Mouse (Mus musculus): Measurements from ENCODE around the gene Smpd2. TPM values are rescaled to one million over a fixed set of nuclear protein-coding genes. Genes with fewer than 3 reads are reported as not detected.

Smpd2 gene
- polyA plus RNA-seq, 1 experiment from 2014 or later: 42.7 TPM

DNA sequence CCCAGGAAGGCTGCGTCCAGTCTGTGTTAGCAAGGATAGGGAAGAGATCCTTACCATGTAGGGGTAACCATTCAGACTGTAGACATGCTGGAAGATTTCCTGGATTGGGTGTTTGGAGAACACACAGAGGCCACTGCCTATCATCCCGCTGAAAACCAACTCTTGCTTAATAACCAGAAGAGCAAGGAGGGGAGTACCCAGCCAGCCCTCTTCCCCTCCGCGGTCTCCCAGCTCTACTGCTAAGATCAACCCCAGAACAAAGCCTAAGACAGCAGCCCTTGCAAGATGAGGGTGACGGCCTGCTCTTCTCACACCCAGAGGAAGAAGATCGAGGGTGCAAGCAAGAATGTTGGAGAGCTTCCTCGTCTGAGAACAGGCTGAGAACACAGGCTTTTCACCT, 1.3 kb downstream of the Smpd2 start:
- Histone ChIP-seq H3K9me3 (replicated peaks) (no peaks in the 10 kb centered on the region), H3K27me3 (replicated peaks) (no peaks in the 10 kb centered on the region), H3K36me3 (peaks cover 48% of the 10 kb centered on the region), H3K4me3 (peak overlapping the region; percentile 73), H3K4me2 (peak overlapping the region; percentile 95), H3K9ac (peak overlapping the region; percentile 88), H3K4me1 (replicated peaks) (peaks cover 24% of the 10 kb centered on the region), H3K27ac (ENCODE audit: poor library complexity, severe bottlenecking) (no peak overlapping the region)
- no peak for ATAC-seq (ENCODE audit: insufficient number of reproducible peaks, low FRiP score)
- 46% methylated on average over 7 of the region's 7 CpGs for WGBS

DNA sequence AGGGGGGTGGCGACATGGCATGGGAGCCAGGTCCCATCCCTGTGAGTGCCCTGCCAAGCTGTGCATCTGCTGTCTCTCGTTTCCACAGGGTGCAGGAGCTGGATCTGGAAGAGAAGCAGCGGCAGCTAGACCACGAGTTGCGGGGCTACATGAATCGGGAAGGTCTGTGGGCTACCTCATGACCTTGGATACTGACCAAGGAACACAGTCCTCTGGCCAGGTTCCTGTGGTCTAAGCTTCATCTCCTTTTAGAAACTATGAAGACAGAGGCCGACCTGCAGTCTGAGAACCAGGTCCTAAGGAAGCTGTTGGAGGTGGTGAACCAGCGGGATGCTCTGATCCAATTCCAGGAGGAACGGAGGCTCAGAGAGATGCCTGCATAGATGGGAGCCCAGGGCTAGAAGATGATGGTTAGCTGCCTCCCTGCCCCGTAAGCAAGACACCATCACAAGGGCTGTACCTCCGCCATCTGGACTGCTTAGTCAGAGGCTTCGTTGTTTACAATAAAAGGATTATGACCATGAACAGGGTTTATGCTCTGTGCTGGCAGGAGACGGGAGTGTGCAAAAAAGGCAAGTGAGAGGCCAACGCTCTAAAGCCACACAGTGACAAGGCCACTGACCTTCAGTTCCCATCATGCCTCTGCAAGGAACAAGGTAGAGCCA, 3.5 kb downstream of the Smpd2 start:
- Histone ChIP-seq H3K27ac (ENCODE audit: poor library complexity, severe bottlenecking) (no peak overlapping the region), H3K27me3 (replicated peaks) (no peaks in the 10 kb centered on the region), H3K36me3 (peaks cover 70% of the 10 kb centered on the region), H3K4me2 (no peak overlapping the region), H3K9me3 (replicated peaks) (no peaks in the 10 kb centered on the region), H3K4me3 (no peak overlapping the region), H3K4me1 (replicated peaks) (peaks cover 27% of the 10 kb centered on the region), H3K9ac (no peak overlapping the region)
- no peak for ATAC-seq (ENCODE audit: insufficient number of reproducible peaks, low FRiP score)
- WGBS: 87% methylated on average over 14 of the region's 14 CpGs

DNA sequence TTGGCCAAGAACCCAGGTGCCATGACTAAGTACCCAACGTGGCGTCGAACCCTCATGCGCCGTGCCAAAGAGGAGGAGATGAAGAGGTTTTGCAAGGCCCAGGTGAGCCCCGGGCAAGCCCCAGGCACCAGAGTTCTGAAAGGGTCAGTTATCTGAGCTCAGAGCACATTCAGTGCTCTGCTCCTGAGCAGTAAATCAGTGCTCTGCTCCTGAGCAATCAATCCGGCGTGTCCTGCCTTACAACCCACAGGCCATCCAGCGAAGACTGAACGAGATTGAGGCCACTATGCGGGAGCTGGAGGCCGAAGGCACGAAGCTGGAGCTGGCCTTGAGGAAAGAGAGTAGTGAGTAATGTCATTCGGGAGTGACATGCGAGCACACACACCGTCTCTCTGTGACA, 4.4 kb downstream of the Smpd2 start:
- H3K36me3 ChIP-seq: peaks cover 77% of the 10 kb centered on the region
- no peaks in the 10 kb centered on the region for H3K27me3 ChIP-seq (replicated peaks)
- H3K9me3 ChIP-seq (replicated peaks): no peaks in the 10 kb centered on the region
- 89% methylated on average over 16 of the region's 16 CpGs for WGBS
- H3K4me3 ChIP-seq: no peak overlapping the region
- peaks cover 36% of the 10 kb centered on the region for H3K4me1 ChIP-seq (replicated peaks)
- H3K27ac ChIP-seq (ENCODE audit: poor library complexity, severe bottlenecking): no peak overlapping the region
- H3K9ac ChIP-seq: no peak overlapping the region
- H3K4me2 ChIP-seq: no peak overlapping the region
- ATAC-seq (ENCODE audit: insufficient number of reproducible peaks, low FRiP score): no peak

DNA sequence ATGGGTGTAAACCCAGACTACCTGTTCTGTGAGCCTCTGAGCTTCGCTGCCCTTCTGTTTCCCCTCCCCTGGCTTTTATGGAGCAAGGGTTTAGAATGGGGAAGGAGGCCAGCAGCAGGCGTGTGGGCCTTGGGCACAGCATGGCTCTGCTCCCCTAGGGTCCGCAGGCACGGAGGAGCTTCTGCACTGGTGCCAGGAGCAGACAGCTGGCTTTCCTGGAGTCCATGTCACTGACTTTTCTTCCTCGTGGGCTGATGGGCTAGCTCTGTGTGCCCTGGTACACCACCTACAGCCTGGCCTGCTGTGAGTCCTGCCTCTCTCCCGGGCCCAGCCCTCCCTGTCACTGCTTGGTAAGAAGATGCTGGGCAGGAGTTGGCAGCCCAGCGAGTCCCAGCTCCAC, 7.7 kb downstream of the Smpd2 start:
- Histone ChIP-seq H3K4me2 (no peak overlapping the region), H3K9ac (no peak overlapping the region), H3K27me3 (replicated peaks) (no peaks in the 10 kb centered on the region), H3K36me3 (peaks cover 91% of the 10 kb centered on the region), H3K27ac (ENCODE audit: poor library complexity, severe bottlenecking) (no peak overlapping the region), H3K9me3 (replicated peaks) (no peaks in the 10 kb centered on the region), H3K4me1 (replicated peaks) (peaks cover 37% of the 10 kb centered on the region), H3K4me3 (no peak overlapping the region)
- no peak for ATAC-seq (ENCODE audit: insufficient number of reproducible peaks, low FRiP score)
- 87% methylated on average over 7 of the region's 7 CpGs for WGBS

DNA sequence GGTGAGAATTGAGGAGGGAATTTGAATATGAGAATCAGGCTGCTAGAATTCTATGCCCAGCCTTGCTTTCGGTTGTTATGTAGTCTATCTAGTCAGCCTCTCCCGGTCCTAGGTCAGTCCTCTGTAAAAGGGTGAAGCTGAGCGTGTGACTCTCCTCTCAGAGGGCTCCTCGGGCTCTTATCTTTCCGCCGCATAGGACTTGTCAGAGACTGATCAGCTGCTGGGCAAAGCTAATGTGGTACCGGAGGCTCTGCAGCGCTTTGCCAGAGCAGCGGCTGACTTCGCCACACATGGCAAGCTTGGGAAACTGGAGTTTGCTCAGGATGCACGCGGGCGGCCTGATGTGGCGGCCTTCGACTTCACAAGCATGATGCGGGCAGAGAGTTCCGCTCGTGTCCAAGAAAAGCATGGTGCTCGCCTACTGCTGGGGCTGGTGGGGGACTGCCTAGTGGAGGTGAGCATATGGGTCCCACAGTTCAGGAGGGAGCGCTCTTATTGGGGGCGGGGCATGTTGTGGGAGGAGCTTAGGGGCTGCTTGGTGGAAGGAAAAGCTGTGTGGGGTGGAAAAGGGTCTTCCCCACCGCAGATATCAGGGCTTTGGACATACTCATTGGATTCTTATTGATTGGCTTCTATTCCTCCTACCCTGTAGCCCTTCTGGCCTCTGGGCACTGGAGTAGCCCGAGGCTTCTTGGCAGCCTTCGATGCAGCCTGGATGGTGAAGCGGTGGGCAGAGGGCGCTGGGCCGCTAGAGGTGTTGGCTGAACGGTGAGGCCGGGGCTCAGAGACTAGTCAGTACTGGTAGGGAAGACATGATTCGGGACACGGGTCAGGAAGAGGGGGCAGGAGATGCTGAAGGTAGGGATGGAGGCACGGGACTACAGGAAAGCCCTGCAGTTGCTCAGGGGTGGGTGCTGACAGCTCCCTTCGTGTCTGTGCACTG, 9.0 kb downstream of the Smpd2 start:
- H3K4me3 ChIP-seq: no peak overlapping the region

DNA sequence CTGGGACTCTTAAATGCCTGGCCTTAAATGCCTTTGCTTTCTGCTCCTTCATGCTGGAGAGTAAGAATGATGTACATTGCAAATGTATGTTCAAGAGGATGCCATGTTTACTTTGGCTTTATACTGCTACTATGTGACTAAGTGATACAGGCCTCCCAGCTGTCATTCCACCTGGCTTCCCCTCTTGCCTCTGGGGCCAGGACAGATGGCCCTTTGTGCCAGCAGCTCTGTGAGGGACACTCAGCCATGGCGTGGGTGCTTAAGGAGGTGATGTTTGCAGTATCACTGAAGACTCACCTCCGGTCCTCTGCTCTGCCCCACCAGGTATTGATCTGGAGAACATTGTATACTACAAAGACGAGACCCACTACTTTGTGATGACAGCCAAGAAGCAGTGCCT, 10.2 kb downstream of the Smpd2 start:
- whole genome bisulfite sequencing: 75% methylated on average over 3 of the region's 3 CpGs
- Histone ChIP-seq H3K9ac (no peak overlapping the region), H3K4me3 (no peak overlapping the region), H3K4me1 (replicated peaks) (peaks cover 52% of the 10 kb centered on the region), H3K4me2 (no peak overlapping the region), H3K27me3 (replicated peaks) (no peaks in the 10 kb centered on the region), H3K9me3 (replicated peaks) (no peaks in the 10 kb centered on the region), H3K27ac (ENCODE audit: poor library complexity, severe bottlenecking) (no peak overlapping the region), H3K36me3 (peaks cover 66% of the 10 kb centered on the region)
- no peak for ATAC-seq (ENCODE audit: insufficient number of reproducible peaks, low FRiP score)

More for the DNA sequence above, 9.0 kb downstream of the Smpd2 start:
- no peak for ATAC-seq (ENCODE audit: insufficient number of reproducible peaks, low FRiP score)
- Histone ChIP-seq H3K36me3 (peaks cover 79% of the 10 kb centered on the region), H3K4me2 (peak overlapping the region; percentile 13), H3K27ac (ENCODE audit: poor library complexity, severe bottlenecking) (no peak overlapping the region), H3K4me1 (replicated peaks) (peaks cover 42% of the 10 kb centered on the region), H3K9ac (peak overlapping the region; percentile 19; the same call in 1 of the 2 replicates), H3K9me3 (replicated peaks) (no peaks in the 10 kb centered on the region), H3K27me3 (replicated peaks) (no peaks in the 10 kb centered on the region)
- 43% methylated on average over 33 of the region's 33 CpGs for WGBS

DNA sequence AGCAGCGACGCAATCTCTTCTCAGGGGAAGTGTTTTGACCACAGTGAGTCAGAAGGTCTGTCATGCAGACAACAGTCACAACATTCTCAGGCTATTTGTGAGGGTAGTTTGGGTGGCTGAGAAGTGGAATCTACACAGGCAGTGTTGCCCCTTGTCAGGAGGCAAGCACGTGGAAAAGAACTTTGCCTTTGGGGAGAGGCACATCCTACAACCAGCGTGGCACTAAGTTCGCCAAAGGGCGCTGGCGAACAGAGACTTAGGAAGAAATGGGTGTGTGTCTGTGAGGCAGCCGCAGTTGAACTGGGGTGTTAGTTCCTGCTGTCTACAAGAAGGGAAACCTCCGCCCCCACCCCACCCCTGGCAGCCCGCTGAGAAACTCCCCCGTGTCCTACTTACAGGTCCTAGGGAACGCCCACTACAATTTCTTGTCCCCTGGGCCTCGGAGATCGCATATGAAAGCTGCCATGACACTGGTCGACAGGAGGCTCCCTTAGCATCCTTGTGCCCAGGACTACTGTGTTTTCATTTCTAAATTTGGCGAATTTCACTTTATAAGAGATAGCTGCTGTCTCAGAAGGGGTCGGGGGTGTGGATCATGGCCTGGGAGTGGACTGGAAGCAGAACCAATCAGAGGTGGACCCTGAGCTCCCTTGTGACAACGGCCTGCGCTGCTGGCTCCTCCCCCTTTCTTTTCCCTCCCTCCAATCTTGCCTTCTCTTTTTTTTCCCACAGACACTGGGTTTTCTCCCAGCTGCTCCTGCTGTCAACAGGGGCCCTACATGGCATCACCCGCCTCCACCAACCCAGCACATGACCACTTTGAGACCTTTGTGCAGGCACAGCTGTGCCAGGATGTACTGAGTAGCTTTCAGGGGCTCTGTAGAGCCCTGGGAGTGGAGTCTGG, 12.6 kb downstream of the Smpd2 start:
- 3% methylated on average over 20 of the region's 20 CpGs for WGBS
- Histone ChIP-seq H3K9me3 (replicated peaks) (no peaks in the 10 kb centered on the region), H3K4me3 (peak overlapping the region; percentile 73), H3K36me3 (peaks cover 42% of the 10 kb centered on the region), H3K4me2 (peak overlapping the region; percentile 95), H3K27me3 (replicated peaks) (no peaks in the 10 kb centered on the region), H3K27ac (ENCODE audit: poor library complexity, severe bottlenecking) (peak overlapping the region; percentile 90), H3K4me1 (replicated peaks) (peaks cover 76% of the 10 kb centered on the region), H3K9ac (peak overlapping the region; percentile 79)
- ATAC-seq (ENCODE audit: insufficient number of reproducible peaks, low FRiP score): peak; percentile 66

DNA sequence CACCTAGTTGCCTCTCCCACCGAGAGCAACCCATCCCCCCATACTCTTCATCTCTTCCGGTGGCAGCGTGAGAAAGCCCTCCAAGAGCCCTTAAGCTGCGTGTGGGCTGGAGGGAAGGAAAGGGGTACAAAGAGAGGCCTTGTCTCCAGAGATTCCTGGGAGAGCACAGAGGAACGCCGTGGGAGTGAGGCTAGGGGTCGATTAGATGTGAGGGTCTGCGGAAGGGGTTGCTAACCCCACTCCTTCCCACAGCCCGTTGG, 13.2 kb downstream of the Smpd2 start:
- 0% methylated on average over 9 of the region's 9 CpGs for WGBS
- peaks cover 80% of the 10 kb centered on the region for H3K4me1 ChIP-seq (replicated peaks)
- peak overlapping the region; percentile 90 for H3K27ac ChIP-seq (ENCODE audit: poor library complexity, severe bottlenecking)
- H3K4me2 ChIP-seq: peak overlapping the region; percentile 95
- peak overlapping the region; percentile 73 for H3K4me3 ChIP-seq
- no peaks in the 10 kb centered on the region for H3K9me3 ChIP-seq (replicated peaks)
- H3K36me3 ChIP-seq: peaks cover 36% of the 10 kb centered on the region
- no peaks in the 10 kb centered on the region for H3K27me3 ChIP-seq (replicated peaks)
- peak overlapping the region; percentile 79 for H3K9ac ChIP-seq
- no peak for ATAC-seq (ENCODE audit: insufficient number of reproducible peaks, low FRiP score)

DNA sequence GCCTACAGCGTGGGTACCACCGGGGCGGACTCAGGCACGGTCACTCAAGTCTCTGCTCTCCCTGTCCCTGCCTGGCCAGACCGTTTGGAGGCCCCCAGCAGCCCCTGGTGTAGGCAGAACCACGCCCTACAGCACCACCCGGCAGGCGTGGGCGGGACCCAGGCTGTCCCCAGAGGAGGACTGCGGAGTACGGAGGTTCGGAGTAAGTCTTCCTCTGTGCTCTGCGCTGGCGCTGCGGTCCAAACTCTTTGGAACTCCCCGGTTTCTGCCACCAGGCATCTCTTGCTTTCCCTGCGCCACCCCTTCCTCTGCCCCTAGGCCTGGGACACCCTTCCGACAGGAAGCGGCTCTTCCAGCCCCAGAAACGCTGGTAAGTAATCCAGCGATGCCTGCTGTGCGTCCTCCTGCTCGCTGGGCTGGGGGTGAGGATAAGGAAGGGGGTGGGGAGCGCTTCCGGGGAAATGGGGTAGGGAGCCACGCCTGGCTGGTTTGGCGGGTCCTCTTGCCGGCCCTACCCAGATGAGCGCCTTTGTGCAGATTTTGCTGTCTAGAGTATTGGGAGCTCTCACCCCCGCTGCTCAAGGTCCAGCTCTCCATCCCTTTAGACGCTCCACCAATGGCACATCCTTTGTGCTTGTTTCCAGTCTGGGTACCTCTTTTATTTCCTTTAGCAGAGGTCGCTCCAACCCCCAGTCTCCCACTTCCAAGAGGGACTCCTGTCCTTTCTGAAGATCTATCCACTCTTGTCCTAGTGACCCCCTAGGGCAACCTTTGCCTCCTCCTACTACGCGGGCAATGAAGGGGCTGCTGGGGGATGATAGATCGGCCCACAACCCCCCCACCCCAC, 13.8 kb downstream of the Smpd2 start, which contains the start of gene Mical1:
Gene Mical1 (plus strand): TSS at position 144 of the 847 bp plus-strand sequence.
- Histone ChIP-seq H3K9ac (peak within 1 kb of the TSS; percentile 79), H3K27me3 (replicated peaks) (no peaks in the 10 kb centered on the region), H3K36me3 (peaks cover 31% of the 10 kb centered on the region), H3K4me3 (peak within 1 kb of the TSS; percentile 73), H3K27ac (ENCODE audit: poor library complexity, severe bottlenecking) (peak within 1 kb of the TSS; percentile 91), H3K4me2 (peak within 1 kb of the TSS; percentile 95), H3K4me1 (replicated peaks) (peaks cover 75% of the 10 kb centered on the region), H3K9me3 (replicated peaks) (no peaks in the 10 kb centered on the region)
- under 1% methylated on average over 35 of the region's 35 CpGs for WGBS
- ATAC-seq (ENCODE audit: insufficient number of reproducible peaks, low FRiP score): peak; percentile 82

DNA sequence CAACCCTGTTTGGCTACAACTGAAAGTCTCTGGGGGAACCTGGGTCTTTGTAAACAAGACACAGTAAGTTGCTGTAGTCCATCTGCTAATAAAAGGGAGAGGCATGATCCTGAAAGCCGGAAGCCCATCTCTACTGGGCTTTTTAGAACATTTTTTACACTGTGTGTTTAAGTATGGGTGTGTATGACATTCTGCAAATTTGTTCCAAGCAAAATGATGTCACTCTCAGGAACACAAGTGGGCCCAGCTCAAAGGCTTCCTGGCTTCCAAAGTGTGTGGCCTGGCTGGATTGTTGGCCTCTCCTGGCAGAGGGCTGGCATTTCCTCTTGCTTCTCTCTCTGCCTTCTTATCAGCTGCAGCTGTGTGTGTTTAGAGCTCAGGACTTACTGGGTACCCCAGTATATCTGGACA, 15.2 kb downstream of the Smpd2 start:
- Histone ChIP-seq H3K9ac (peak overlapping the region; percentile 37; the same call in 1 of the 2 replicates), H3K4me2 (0 out of 2 replicates have a peak overlapping the region, but pooled peaks have one; percentile 5), H3K9me3 (replicated peaks) (no peaks in the 10 kb centered on the region), H3K4me1 (replicated peaks) (peaks cover 61% of the 10 kb centered on the region), H3K27me3 (replicated peaks) (no peaks in the 10 kb centered on the region), H3K4me3 (no peak overlapping the region), H3K36me3 (peaks cover 21% of the 10 kb centered on the region), H3K27ac (ENCODE audit: poor library complexity, severe bottlenecking) (peak overlapping the region; percentile 91)
- ATAC-seq (ENCODE audit: insufficient number of reproducible peaks, low FRiP score): no peak
- WGBS: 38% methylated on average over 1 of the region's 1 CpGs
